Mouse (Mus musculus) liver, postnatal 0 days (tissue): Measurements from ENCODE around the gene Odf3l2. TPM values are rescaled to one million over a fixed set of nuclear protein-coding genes. Genes with fewer than 3 reads are reported as not detected.
A peak's percentile ranks its signal among the peaks of the same experiment; 100 is the strongest.

Source experiments
- ATAC-seq: fragments of 200-750 bp; cut with Nextera tagmentation; 2 replicates; pipeline ENCODE4 v1.8.0; 2017; ENCODE audit warnings: mild to moderate bottlenecking, moderate library complexity
- DNase-seq: peaks from one replicate; pipeline ENCODE4 v3.0.0-alpha.2; 2016
- H3K27ac ChIP-seq: fragments of 300-500 bp; sonication (generic); 2 replicates; pipeline ENCODE4 v1.5.1; 2014; ENCODE audit warnings: antibody characterized with exemption, moderate library complexity, mild to moderate bottlenecking, low read depth
- H3K27me3 ChIP-seq: fragments of 300-500 bp; sonication (generic); 2 replicates; pipeline ENCODE4 v1.6.1; 2014; ENCODE audit warnings: low read length, control low read depth, mixed read lengths; ENCODE audit not compliant: insufficient read depth
- H3K36me3 ChIP-seq: fragments of 300-500 bp; sonication (generic); replicated peaks from 2 replicates; pipeline ENCODE4 v1.6.1; 2014; ENCODE audit warnings: mild to moderate bottlenecking, control low read depth, low read length, moderate library complexity, mixed read lengths; ENCODE audit not compliant: insufficient read depth
- H3K4me1 ChIP-seq: fragments of 300-500 bp; sonication (generic); 2 replicates; pipeline ENCODE4 v1.6.1; 2014; ENCODE audit warnings: antibody characterized with exemption, mild to moderate bottlenecking, control low read depth; ENCODE audit not compliant: insufficient read depth
- H3K4me2 ChIP-seq: fragments of 300-500 bp; sonication (generic); 2 replicates; pipeline ENCODE4 v1.6.1; 2014; ENCODE audit warnings: low read depth, mild to moderate bottlenecking, low read length, moderate library complexity, mixed read lengths
- H3K4me3 ChIP-seq: fragments of 300-500 bp; sonication (generic); 2 replicates; pipeline ENCODE4 v1.5.1; 2014; ENCODE audit warnings: low read depth, low read length
- H3K9ac ChIP-seq: fragments of 300-500 bp; sonication (generic); replicated peaks from 2 replicates; pipeline ENCODE4 v1.6.1; 2014; ENCODE audit warnings: mild to moderate bottlenecking, moderate library complexity
- H3K9me3 ChIP-seq: fragments of 300-500 bp; sonication (generic); 2 replicates; pipeline ENCODE4 v1.6.1; 2016; ENCODE audit warnings: mild to moderate bottlenecking, control low read depth, low read length, mixed read lengths
- CTCF ChIP-seq: sonication (generic); IDR thresholded peaks from 2 replicates; pipeline ENCODE4 v1.5.1; 2016; ENCODE audit warnings: antibody characterized with exemption, low read depth
- EP300 ChIP-seq: IDR thresholded peaks from 2 replicates; pipeline ENCODE4 v1.6.1; 2016; ENCODE audit warnings: antibody characterized with exemption, low read depth, mild to moderate bottlenecking
- WGBS: fragments of 180-500 bp; shearing (Covaris S2); extraction: QIAGEN DNeasy Blood & Tissue Kit; methylation state at CpG from one replicate; pipeline ENCODE4 v1.1.7; 2014; ENCODE audit not compliant: insufficient replicate concordance; 5-methylcytosine and 5-hydroxymethylcytosine counted together
- polyA plus RNA-seq: library from polyadenylated mRNA; unstranded; fragments of >200 nt; fragmentation: Nextera tagmentation; extraction: Ambion mirVana; gene quantifications from 2 replicates; pipeline ENCODE4 v1.2.1, GENCODE M21; 2015

The Odf3l2 gene
- polyA plus RNA-seq, 1 experiment from 2014 or later, result not detected

- Histone ChIP-seq H3K4me3 (no peak overlapping the region), H3K9me3 (no peaks in the 10 kb centered on the region), H3K4me2 (no peak overlapping the region), H3K27me3 (peaks cover 32% of the 10 kb centered on the region), H3K9ac (no peak overlapping the region), H3K4me1 (peaks cover 8% of the 10 kb centered on the region; the same call in 1 of the 2 replicates), H3K36me3 (no peaks in the 10 kb centered on the region), H3K27ac (no peak overlapping the region)
- ATAC-seq, result peak; percentile 31; the same call in 1 of the 2 replicates
- TF ChIP-seq CTCF, result peak; percentile 38; the same call in 1 of the 2 replicates
- no peak for TF ChIP-seq EP300
- peak; percentile 25 for DNase-seq
- WGBS, result 14% methylated on average over 46 of the region's 51 CpGs
These were observed 33.1 kb downstream of the Odf3l2 start for GRCm38 (mm10) chr10:79612192-79613135.

GRCm38 (mm10) chr10:79611296-79611695 is 34.2 kb downstream of the Odf3l2 start:
- TF ChIP-seq EP300 (no peak), CTCF (no peak)

GRCm38 (mm10) chr10:79609276-79609675 is 36.3 kb downstream of the Odf3l2 start:
- 70% methylated on average over 3 of the region's 3 CpGs for WGBS
- TF ChIP-seq EP300, result no peak
- no peak for TF ChIP-seq CTCF
- no peak for ATAC-seq

More at GRCm38 (mm10) chr10:79611296-79611695, 34.2 kb downstream of the Odf3l2 start:
- H3K27me3 ChIP-seq, result peaks cover 32% of the 10 kb centered on the region
- no peak overlapping the region for H3K27ac ChIP-seq
- ATAC-seq (no peak), DNase-seq (no peak)
- no peak overlapping the region for H3K4me2 ChIP-seq
- H3K4me3 ChIP-seq, result no peak overlapping the region
- peaks cover 8% of the 10 kb centered on the region; the same call in 1 of the 2 replicates for H3K4me1 ChIP-seq
- H3K36me3 ChIP-seq, result no peaks in the 10 kb centered on the region
- no peak overlapping the region for H3K9ac ChIP-seq
- H3K9me3 ChIP-seq, result no peaks in the 10 kb centered on the region
- 47% methylated on average over 5 of the region's 5 CpGs for WGBS

GRCm38 (mm10) chr10:79607892-79608291 is 37.6 kb downstream of the Odf3l2 start:
- Histone ChIP-seq H3K4me3 (no peak overlapping the region), H3K27me3 (peaks cover 20% of the 10 kb centered on the region), H3K27ac (no peak overlapping the region), H3K9ac (no peak overlapping the region), H3K4me1 (no peaks in the 10 kb centered on the region), H3K4me2 (no peak overlapping the region), H3K9me3 (no peaks in the 10 kb centered on the region), H3K36me3 (no peaks in the 10 kb centered on the region)
- WGBS, result 40% methylated on average over 2 of the region's 2 CpGs
- ATAC-seq, result no peak
- no peak for DNase-seq
- TF ChIP-seq CTCF (no peak), EP300 (no peak)

More at GRCm38 (mm10) chr10:79609276-79609675, 36.3 kb downstream of the Odf3l2 start:
- peaks cover 8% of the 10 kb centered on the region; the same call in 1 of the 2 replicates for H3K4me1 ChIP-seq
- H3K4me2 ChIP-seq, result no peak overlapping the region
- H3K36me3 ChIP-seq, result no peaks in the 10 kb centered on the region
- peaks cover 32% of the 10 kb centered on the region for H3K27me3 ChIP-seq
- H3K9ac ChIP-seq, result no peak overlapping the region
- H3K4me3 ChIP-seq, result no peak overlapping the region
- DNase-seq, result no peak
- no peaks in the 10 kb centered on the region for H3K9me3 ChIP-seq
- H3K27ac ChIP-seq, result no peak overlapping the region

GRCm38 (mm10) chr10:79606537-79606936 is 39.0 kb downstream of the Odf3l2 start:
- no peak overlapping the region for H3K4me3 ChIP-seq
- H3K4me1 ChIP-seq, result no peaks in the 10 kb centered on the region
- H3K27ac ChIP-seq, result no peak overlapping the region
- ATAC-seq (no peak), DNase-seq (no peak)
- no peak overlapping the region for H3K9ac ChIP-seq
- WGBS, result 73% methylated on average over 4 of the region's 4 CpGs
- H3K36me3 ChIP-seq, result no peaks in the 10 kb centered on the region
- no peak overlapping the region for H3K4me2 ChIP-seq
- no peak for TF ChIP-seq CTCF
- TF ChIP-seq EP300, result no peak
- no peaks in the 10 kb centered on the region for H3K9me3 ChIP-seq
- peaks cover 8% of the 10 kb centered on the region; the same call in 1 of the 2 replicates for H3K27me3 ChIP-seq

- no peaks in the 10 kb centered on the region for H3K9me3 ChIP-seq
- H3K4me3 ChIP-seq, result no peak overlapping the region
- WGBS, result 77% methylated on average over 4 of the region's 4 CpGs
- H3K36me3 ChIP-seq, result no peaks in the 10 kb centered on the region
- no peak overlapping the region for H3K9ac ChIP-seq
- TF ChIP-seq EP300 (no peak), CTCF (no peak)
- no peak overlapping the region for H3K27ac ChIP-seq
- DNase-seq (no peak), ATAC-seq (no peak)
- no peaks in the 10 kb centered on the region for H3K4me1 ChIP-seq
- no peaks in the 10 kb centered on the region for H3K27me3 ChIP-seq
- no peak overlapping the region for H3K4me2 ChIP-seq
These were observed 47.7 kb downstream of the Odf3l2 start for GRCm38 (mm10) chr10:79597936-79598230.
